Mouse (Mus musculus) macrophage (primary cell): ENCODE data around the gene Tmem135. TPM values are rescaled to one million over a fixed set of nuclear protein-coding genes. Genes with fewer than 3 reads are reported as not detected.

Source experiments
- H3K27ac ChIP-seq: fragments of 350-480 bp; formaldehyde crosslinking; 2 replicates; pipeline ENCODE4 v1.9.0; 2021
- H3K36me3 ChIP-seq: fragments of 350-480 bp; formaldehyde crosslinking; 2 replicates; pipeline ENCODE4 v1.9.0; 2021; ENCODE audit errors: inconsistent target
- H3K4me3 ChIP-seq: fragments of 350-480 bp; formaldehyde crosslinking; 2 replicates; pipeline ENCODE4 v1.9.0; 2021; ENCODE audit errors: inconsistent target
- H3K79me2 ChIP-seq: fragments of 350-480 bp; formaldehyde crosslinking; 2 replicates; pipeline ENCODE4 v1.9.0; 2021; ENCODE audit errors: inconsistent target
- WGBS: methylation state at CpG from one replicate; pipeline ENCODE4 v1.1.7; 2026; ENCODE audit warnings: inconsistent platforms; ENCODE audit not compliant: missing documents; 5-methylcytosine and 5-hydroxymethylcytosine counted together
- polyA plus RNA-seq: library from polyadenylated mRNA; stranded (reverse); fragments of 250-400 nt; gene quantifications from 3 replicates; pipeline ENCODE4 v1.2.4, GENCODE M21; 2018; ENCODE audit warnings: inconsistent platforms

Tmem135 gene
- polyA plus RNA-seq, 1 experiment from 2014 or later, result 30.4 TPM

DNA sequence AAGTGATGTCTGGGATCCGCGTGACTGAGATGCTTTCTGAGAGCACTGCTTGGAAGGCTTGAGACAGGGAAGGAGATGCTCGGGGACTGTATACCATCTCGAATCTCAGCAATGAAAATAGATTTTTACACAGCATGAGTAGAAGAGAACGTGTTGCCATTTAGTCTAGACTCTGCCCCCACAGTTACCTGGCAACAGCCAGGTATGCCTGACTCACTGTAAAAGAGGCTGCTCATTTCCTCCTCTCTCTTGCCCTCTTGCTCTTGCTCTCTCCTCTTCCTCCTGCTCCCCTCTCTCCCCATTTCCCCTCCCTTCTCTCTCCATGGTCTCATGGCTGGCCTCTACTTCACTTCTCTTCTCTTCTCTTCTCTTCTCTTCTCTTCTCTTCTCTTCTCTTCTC is 20.6 kb upstream of the Tmem135 start:
- 88% methylated on average over 5 of the region's 5 CpGs for WGBS
- Histone ChIP-seq H3K79me2 (no peaks in the 10 kb centered on the region), H3K27ac (no peak overlapping the region), H3K36me3 (no peaks in the 10 kb centered on the region), H3K4me3 (no peak overlapping the region)

DNA sequence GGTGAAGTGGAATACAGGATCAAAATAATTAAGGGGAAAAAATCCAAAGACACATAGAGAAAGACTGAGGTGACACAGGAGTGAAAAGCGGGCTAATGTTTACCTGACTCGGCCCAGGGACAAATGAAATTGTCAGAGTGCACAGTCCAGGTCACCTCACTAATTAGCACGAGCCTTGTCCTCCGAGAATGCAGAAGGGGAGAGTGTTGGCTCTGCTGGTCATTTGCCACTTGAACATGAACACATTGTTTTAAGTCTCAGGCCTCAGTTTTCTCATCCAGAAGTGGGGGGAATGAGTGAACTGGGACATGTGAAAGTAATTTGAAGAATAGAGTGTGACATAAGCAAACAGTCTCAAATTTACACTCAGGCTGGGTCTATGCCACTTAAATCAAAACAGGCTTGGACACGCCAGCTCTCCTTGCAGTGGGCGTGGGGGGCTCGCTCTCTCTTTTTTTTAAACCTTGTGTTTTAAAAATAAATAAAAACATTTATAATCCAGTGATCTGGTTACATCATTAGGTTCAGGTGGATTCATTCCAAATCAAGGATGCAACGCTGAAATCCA is 19.8 kb upstream of the Tmem135 start:
- no peaks in the 10 kb centered on the region for H3K79me2 ChIP-seq
- no peaks in the 10 kb centered on the region for H3K36me3 ChIP-seq
- 92% methylated on average over 8 of the region's 8 CpGs for WGBS
- H3K27ac ChIP-seq, result no peak overlapping the region
- no peak overlapping the region for H3K4me3 ChIP-seq

DNA sequence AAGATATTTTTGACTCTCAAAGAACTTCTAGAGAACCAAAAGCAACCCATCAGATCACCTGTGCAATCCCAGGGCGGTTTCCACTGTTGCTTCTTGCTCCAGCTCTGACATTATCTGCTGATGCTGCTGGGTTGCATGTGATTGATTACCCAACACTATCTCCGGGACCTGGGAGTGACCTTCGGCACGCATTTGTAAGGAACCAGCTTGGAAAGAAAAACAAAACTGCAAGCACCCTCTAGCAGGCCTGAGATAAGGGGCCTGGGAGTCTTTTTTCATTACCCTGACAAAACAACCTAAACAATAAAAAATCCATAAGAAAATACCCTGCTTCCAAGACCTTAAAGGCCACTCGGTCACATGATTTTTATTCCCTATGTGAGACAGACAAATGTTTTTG is 19.2 kb upstream of the Tmem135 start:
- no peak overlapping the region for H3K27ac ChIP-seq
- H3K36me3 ChIP-seq, result no peaks in the 10 kb centered on the region
- 84% methylated on average over 5 of the region's 5 CpGs for WGBS
- H3K79me2 ChIP-seq, result no peaks in the 10 kb centered on the region
- no peak overlapping the region for H3K4me3 ChIP-seq

DNA sequence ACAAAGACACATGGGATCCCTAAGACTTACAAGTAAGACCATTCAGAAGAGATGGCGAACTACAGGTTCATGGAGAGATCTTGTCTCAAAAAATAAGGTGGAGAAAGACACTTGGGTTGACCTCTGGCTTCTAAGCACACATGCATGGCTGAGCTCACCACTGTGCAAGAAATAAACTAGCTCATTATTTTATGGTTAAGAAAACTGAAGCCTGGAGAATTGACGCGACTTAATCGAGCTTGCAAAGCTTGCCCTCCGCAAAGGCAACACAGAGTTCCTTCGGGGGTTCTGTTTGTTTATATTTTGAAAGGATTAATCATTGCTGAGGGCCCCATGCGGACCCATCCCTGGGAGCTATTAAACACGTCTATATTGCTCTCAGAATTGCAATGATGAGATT is 18.6 kb upstream of the Tmem135 start:
- WGBS, result 82% methylated on average over 8 of the region's 8 CpGs

DNA sequence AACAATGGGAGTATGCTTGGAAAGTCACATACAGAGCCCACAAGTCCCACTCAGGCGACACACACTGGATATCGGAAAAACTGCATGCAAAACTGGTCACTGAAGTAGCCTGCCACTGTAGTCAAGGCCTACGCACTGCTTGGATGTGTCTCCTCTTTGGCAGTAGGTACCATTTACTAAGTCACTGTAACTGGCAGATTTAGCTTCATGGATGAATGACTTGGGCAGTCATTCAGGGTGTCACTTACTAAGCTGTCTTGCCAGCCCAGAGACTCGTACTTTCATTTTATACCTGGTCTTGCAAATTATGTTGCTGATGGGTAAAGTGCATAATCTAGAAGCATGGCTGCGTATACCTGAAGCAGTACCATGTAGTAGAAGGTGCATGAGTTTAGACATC is 17.3 kb upstream of the Tmem135 start:
- Histone ChIP-seq H3K27ac (no peak overlapping the region), H3K36me3 (no peaks in the 10 kb centered on the region), H3K79me2 (no peaks in the 10 kb centered on the region), H3K4me3 (no peak overlapping the region)
- WGBS, result 92% methylated on average over 5 of the region's 5 CpGs

More for the DNA sequence above, 18.6 kb upstream of the Tmem135 start:
- Histone ChIP-seq H3K36me3 (no peaks in the 10 kb centered on the region), H3K4me3 (no peak overlapping the region), H3K79me2 (no peaks in the 10 kb centered on the region), H3K27ac (no peak overlapping the region)

DNA sequence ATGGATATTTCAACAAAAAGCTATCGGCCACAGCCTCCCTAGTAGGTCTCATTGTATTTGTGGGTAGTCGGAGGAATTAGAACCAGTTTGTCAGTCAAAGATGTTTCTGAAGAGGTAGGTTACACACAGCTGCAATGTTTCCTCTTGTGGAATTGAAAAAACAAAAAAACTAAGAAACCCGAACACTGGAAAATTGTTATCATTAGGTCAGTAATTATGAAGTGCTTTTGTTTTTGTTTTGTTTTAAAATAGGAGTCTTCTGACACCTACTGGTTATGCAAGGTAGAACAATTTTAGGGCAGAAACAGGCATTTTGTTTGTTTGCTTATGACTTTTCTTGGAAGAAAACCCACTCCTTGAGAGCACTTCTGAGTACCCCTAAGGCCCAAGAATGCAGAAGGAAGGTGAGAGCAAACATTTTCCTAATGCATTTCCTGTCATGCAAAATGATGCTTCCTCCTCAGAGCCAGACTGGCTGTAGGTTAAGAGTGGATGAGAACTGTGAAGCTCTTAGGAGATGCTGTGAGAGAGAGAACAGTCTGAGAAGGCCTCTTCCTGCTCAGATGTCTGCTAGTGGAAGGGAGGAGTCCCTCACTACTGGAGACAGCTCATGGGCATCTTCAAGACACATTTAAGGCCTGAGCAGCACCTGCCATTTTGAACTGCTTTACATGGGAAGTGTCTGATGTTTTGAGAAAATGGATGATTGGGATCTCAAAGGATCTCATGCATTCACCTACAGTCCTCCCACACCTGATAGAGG is 15.1 kb upstream of the Tmem135 start:
- H3K27ac ChIP-seq, result no peak overlapping the region
- WGBS, result 37% methylated on average over 3 of the region's 3 CpGs
- H3K36me3 ChIP-seq, result no peaks in the 10 kb centered on the region
- H3K79me2 ChIP-seq, result no peaks in the 10 kb centered on the region
- H3K4me3 ChIP-seq, result no peak overlapping the region

DNA sequence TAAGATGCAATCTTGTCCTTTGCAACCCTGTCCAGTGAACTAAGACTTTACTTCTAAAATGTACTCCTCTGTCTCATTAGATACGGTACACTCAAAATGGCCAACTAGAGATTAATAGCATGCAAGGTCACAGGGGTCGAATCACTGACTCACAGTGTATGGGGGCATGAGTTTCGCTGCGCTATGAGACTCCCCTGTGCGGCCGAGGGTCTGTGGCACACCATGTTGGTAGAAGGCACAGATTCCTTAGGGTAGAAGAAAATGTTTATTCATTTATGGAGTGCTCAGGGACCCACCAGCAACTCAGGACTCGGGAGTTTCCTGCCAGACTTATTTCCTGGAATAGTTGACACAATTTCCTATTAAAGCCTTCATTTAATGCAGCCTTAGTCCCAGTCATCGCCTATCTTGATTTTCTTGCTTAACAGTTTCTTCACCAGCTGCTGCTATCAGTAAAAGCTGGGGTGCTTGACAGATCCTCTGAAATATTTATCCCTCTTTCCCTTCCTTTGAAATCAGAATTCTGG is 14.2 kb upstream of the Tmem135 start:
- WGBS, result 83% methylated on average over 8 of the region's 8 CpGs
- Histone ChIP-seq H3K79me2 (no peaks in the 10 kb centered on the region), H3K27ac (no peak overlapping the region), H3K36me3 (no peaks in the 10 kb centered on the region), H3K4me3 (no peak overlapping the region)

DNA sequence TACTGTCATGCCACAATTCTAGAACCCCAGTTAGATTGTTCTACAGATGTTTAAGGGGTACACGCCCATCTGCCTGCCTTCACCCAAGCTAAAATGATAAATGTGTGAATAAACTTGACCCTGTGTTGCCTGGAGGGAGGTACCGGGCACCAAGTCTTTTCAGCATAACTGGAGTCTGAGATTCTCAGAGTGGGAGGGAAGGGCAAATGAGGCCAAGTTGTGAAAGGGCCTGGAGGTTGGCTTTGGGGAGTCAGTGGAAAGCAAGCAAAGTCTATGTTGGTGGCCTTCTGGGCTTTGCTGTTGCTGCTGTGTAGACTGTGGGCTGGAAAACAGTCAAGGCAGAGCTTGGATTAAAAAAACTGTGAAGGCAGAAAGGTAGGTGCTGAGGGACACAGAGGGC is 13.7 kb upstream of the Tmem135 start:
- H3K4me3 ChIP-seq, result no peak overlapping the region
- WGBS, result 94% methylated on average over 2 of the region's 2 CpGs
- H3K36me3 ChIP-seq, result no peaks in the 10 kb centered on the region
- no peak overlapping the region for H3K27ac ChIP-seq
- no peaks in the 10 kb centered on the region for H3K79me2 ChIP-seq

DNA sequence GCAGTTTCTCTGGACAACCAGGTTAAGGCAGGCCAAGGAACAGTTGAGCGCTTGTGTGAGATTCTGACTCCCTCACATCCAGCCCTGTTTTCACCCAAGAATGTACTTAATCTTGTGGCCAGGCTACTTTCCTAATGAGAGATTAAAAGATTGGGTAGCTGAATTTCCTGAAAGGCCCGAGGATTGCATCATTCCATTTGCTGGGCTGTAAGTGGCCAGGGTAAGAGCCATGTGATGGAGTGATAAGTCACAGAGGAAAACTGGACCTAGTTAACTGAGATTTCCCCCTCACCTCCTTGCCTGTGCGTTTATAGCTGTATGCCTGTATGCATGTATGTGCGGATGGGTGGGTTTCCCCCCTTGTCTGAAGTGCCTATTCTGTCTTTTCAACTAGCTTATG is 12.0 kb upstream of the Tmem135 start:
- Histone ChIP-seq H3K27ac (no peak overlapping the region), H3K4me3 (no peak overlapping the region), H3K36me3 (no peaks in the 10 kb centered on the region), H3K79me2 (no peaks in the 10 kb centered on the region)
- 63% methylated on average over 4 of the region's 4 CpGs for WGBS

DNA sequence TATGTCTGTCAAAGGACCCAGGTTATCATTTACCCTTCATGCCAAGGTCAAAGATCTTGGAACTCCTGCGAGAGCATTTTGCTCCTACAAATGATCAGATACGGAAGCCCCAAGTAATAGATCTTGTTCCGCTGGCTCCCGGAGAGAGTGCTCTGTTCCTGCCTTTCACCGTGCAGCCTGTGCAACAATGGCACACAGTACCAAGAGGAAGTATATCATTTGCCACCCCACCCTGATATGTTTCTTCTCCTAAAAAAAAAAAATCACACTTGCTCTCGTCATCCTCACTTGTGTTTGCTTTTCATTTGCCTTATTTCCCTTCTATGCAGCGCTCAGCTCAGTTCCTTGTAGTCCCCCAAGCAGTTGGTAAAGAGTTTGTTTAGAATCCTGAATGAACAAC is 8.1 kb upstream of the Tmem135 start:
- Histone ChIP-seq H3K79me2 (no peaks in the 10 kb centered on the region), H3K4me3 (no peak overlapping the region), H3K36me3 (no peaks in the 10 kb centered on the region), H3K27ac (no peak overlapping the region)
- 70% methylated on average over 7 of the region's 7 CpGs for WGBS

DNA sequence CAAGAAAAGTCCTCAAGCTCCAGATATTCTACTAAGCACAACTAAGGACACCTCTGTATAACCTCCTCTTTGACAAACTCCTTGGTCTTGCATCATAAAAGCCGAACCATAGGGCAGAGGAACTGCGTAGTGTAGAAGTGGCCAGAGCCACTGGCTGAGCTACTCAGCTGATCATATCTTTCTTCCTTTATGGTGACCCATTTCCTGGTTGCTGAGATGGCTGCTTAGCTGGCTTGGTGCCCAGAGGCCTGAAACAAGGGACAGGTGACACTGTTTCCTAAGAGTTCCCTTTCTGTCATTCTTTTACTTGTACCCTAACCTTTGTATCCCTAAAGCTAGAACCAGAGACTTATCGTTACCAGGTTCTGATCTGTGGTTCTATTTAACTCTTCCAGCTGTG is 7.3 kb upstream of the Tmem135 start:
- Histone ChIP-seq H3K27ac (no peak overlapping the region), H3K36me3 (no peaks in the 10 kb centered on the region), H3K79me2 (no peaks in the 10 kb centered on the region), H3K4me3 (no peak overlapping the region)
- 18% methylated on average over 3 of the region's 3 CpGs for WGBS

DNA sequence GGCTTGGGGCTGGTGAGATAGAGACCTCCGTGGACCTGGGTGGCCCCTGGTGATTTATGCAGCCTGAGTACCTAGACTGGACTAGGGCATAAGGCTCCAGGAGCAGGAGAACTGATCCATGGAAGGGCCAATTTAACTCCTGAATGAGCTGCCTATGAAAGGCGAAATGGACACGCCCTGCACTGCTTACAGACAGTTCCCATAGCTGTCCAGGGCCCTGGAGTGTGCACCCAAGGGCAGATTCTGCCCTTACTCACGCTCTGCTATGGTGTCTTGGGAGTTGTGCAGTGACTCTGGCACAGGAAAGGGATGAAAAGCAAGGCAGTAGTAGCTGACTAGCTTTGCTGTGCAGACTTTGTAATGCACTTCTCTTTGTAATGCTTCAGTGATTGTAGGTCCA is 6.3 kb upstream of the Tmem135 start:
- Histone ChIP-seq H3K4me3 (no peak overlapping the region), H3K27ac (no peak overlapping the region), H3K79me2 (no peaks in the 10 kb centered on the region), H3K36me3 (no peaks in the 10 kb centered on the region)
- 89% methylated on average over 4 of the region's 4 CpGs for WGBS

DNA sequence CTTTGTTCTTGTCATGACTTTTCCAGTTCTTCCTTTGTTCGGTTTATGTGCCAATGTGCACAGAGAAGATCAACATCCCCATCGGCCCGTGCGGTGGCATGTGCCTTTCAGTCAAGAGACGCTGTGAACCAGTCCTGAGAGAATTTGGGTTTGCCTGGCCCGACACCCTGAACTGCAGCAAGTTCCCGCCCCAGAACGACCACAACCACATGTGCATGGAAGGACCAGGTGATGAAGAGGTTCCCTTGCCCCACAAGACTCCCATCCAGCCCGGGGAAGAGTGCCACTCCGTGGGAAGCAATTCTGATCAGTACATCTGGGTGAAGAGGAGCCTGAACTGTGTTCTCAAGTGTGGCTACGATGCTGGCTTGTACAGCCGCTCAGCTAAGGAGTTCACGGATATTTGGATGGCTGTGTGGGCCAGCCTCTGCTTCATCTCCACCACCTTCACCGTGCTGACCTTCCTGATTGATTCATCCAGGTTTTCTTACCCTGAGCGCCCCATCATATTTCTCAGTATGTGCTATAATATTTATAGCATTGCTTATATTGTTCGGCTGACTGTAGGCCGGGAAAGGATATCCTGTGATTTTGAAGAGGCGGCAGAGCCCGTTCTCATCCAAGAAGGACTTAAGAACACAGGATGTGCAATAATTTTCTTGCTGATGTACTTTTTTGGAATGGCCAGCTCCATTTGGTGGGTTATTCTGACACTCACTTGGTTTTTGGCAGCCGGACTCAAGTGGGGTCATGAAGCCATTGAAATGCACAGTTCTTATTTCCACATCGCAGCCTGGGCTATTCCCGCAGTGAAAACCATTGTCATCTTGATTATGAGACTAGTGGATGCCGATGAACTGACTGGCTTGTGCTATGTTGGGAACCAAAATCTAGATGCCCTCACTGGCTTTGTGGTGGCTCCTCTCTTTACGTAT is 3.3 kb upstream of the Tmem135 start:
- H3K36me3 ChIP-seq, result no peaks in the 10 kb centered on the region
- WGBS, result 94% methylated on average over 23 of the region's 24 CpGs
- H3K4me3 ChIP-seq, result no peak overlapping the region
- H3K27ac ChIP-seq, result no peak overlapping the region
- no peaks in the 10 kb centered on the region for H3K79me2 ChIP-seq

DNA sequence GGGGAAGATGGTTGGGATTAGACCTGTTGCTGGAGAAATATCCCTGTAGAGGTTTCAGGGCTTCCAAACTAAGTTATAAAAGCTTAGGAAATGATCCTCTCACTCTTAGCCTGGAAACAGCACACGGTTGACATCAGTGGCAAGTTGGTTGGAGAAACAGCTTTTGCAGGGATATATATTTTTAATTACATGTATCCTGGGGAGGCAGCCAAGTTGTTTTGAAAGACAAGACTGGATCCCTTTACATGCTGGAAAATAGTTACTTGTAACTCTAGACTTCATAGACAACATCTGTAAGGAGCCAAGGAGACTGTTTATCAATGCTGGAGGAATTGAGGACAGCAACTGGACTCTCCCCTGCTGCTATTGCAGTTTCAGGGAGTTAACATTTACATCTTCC is 2.0 kb upstream of the Tmem135 start:
- Histone ChIP-seq H3K27ac (no peak overlapping the region), H3K79me2 (no peaks in the 10 kb centered on the region), H3K4me3 (no peak overlapping the region), H3K36me3 (no peaks in the 10 kb centered on the region)
- WGBS, result 77% methylated on average over 1 of the region's 1 CpGs
